ENCODE assay signal across 1 mouse cellular context in genomic region chr11:116400560-116400959, GRCm38 (mm10).
TF ChIP-seq lines count a peak whose summit lies in the region.

No protein-coding gene starts in this region.

TF ChIP-seq in MEL, 35 proteins besides CTCF, POLR2A, EP300 and RAD21 (continued from another document):
- TF ChIP-seq MAFK (IDR thresholded peaks at IDR 0.05; ENCODE audit: borderline replicate concordance, low read depth, low read length) (0 out of 2 replicates have a peak, but pooled peaks have one; percentile 20), UBTF (IDR thresholded peaks at IDR 0.05; ENCODE audit: borderline replicate concordance, insufficient read depth, low read depth, low read length) (no peak), ZKSCAN1 (IDR thresholded peaks at IDR 0.05; ENCODE audit: low read depth, low read length) (no peak), ZNF384 (IDR thresholded peaks at IDR 0.05; ENCODE audit: low read depth, low read length) (no peak), GABPA (IDR thresholded peaks at IDR 0.05; ENCODE audit: low read depth, low read length) (no peak)
